Mouse (Mus musculus): ENCODE results near the gene Xirp1. TPM values are rescaled to one million over a fixed set of nuclear protein-coding genes. Genes with fewer than 3 reads are reported as not detected.

The Xirp1 gene
- polyA plus RNA-seq, 1 experiment from 2014 or later: 0.21 TPM

DNA sequence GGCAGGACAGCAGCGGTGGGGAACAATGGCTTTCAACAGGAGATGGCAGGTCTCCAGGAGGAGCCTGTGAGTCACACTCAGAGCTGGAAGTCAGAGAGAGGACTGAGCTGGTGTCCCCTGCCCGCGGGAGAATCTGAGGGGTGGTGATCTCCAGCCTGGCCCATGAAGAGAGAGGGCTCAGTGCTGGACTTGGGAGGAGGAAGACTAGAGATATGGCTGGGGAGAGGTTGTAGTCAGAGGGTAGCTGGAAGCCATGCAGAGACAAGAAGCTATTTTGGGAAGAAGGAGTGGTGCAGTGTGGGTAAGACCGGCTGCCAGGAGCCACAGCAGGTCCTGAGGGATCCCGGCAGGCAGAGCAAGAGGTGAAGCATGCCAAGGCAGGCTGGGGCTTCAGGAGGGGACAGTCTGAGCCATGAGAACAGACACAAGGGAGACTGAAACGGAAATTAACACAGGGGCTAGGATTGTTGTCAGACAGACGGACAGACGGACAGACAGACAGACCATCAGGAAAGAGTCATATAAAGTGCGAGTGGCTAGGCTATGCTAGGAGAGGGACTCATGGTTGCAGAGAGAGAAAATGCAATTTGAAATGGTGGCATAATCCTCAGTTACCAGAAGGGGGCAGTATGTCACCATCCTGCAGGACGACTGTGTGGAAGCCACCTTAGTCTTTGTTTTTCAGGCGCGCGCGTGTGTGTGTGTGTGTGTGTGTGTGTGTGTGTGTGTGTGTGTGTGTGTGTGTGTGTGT is 4.2 kb upstream of the Xirp1 start:
- Histone ChIP-seq H3K27me3 (replicated peaks; ENCODE audit: insufficient read depth, low read length) (no peaks in the 10 kb centered on the region), H3K36me3 (ENCODE audit: insufficient read depth, low read length) (no peaks in the 10 kb centered on the region), H3K27ac (ENCODE audit: low read length) (no peak overlapping the region), H3K4me3 (ENCODE audit: low read depth, low read length) (no peak overlapping the region), H3K4me2 (replicated peaks; ENCODE audit: low read depth, low read length) (no peak overlapping the region), H3K9me3 (ENCODE audit: low read length) (no peaks in the 10 kb centered on the region), H3K4me1 (ENCODE audit: insufficient read depth, low read depth, low read length) (no peaks in the 10 kb centered on the region), H3K9ac (replicated peaks; ENCODE audit: low read depth) (no peak overlapping the region)
- DNase-seq (ENCODE audit: low spot score): peak; percentile 81
- ATAC-seq: peak; percentile 72
- 15% methylated on average over 14 of the region's 14 CpGs for WGBS
- TF ChIP-seq EP300 (IDR thresholded peaks at IDR 0.05) (no peak), CTCF (IDR thresholded peaks at IDR 0.05) (peak; percentile 94)

DNA sequence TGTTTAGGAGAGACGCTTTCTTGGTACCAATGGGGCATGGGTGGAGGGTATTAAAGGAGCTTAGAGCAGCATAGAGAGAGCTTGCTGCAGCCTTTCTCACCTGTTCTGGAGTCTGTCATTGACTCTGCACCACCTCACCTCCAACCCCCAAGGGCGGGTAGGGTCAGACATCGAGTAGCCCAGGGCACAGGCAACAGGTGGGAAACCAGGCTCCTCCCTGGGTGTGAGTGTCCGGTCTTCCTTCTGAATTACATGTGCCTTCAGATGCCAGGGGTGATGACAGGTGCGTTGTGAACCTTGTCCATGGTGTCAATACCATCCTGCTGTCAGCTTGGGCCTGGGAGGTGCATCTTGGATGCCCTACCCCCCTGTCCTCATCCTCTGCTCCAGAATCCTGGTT is 1.2 kb upstream of the Xirp1 start:
- Histone ChIP-seq H3K4me2 (replicated peaks; ENCODE audit: low read depth, low read length) (no peak overlapping the region), H3K4me3 (ENCODE audit: low read depth, low read length) (no peak overlapping the region), H3K36me3 (ENCODE audit: insufficient read depth, low read length) (no peaks in the 10 kb centered on the region), H3K27me3 (replicated peaks; ENCODE audit: insufficient read depth, low read length) (no peaks in the 10 kb centered on the region), H3K9ac (replicated peaks; ENCODE audit: low read depth) (no peak overlapping the region), H3K27ac (ENCODE audit: low read length) (no peak overlapping the region), H3K9me3 (ENCODE audit: low read length) (no peaks in the 10 kb centered on the region), H3K4me1 (ENCODE audit: insufficient read depth, low read depth, low read length) (no peaks in the 10 kb centered on the region)
- WGBS: 77% methylated on average over 5 of the region's 5 CpGs
- DNase-seq (ENCODE audit: low spot score): no peak
- no peak for ATAC-seq
- no peak for TF ChIP-seq EP300 (IDR thresholded peaks at IDR 0.05)
- no peak for TF ChIP-seq CTCF (IDR thresholded peaks at IDR 0.05)

DNA sequence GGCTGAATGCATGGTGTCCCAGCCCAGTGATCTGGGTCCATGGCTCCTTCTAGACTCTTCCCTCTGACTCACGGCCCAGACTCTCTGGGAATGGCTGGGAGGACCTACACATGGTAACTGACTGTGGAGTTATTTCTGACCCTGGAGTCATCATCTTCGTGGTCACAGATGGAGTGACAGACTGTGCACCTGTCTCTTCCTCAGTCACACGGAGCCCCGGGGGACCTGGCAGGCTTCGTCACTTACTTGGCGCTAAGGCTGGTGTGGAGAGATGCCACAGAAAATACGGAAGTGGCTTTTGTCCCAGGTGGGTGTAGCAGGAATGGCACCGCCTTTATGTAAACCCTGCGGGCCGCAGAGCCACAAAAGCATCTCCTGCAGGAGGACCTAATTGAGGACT is 773 bp upstream of the Xirp1 start:
- DNase-seq (ENCODE audit: low spot score): no peak
- H3K27ac ChIP-seq (ENCODE audit: low read length): no peak overlapping the region

GRCm38 (mm10) chr9:120021164-120021563 is 2.2 kb downstream of the Xirp1 start:
- DNase-seq (ENCODE audit: low spot score) (no peak), ATAC-seq (no peak)
- Histone ChIP-seq H3K4me3 (ENCODE audit: low read depth, low read length) (no peak overlapping the region), H3K36me3 (ENCODE audit: insufficient read depth, low read length) (no peaks in the 10 kb centered on the region), H3K4me1 (ENCODE audit: insufficient read depth, low read depth, low read length) (no peaks in the 10 kb centered on the region), H3K27me3 (replicated peaks; ENCODE audit: insufficient read depth, low read length) (no peaks in the 10 kb centered on the region), H3K4me2 (replicated peaks; ENCODE audit: low read depth, low read length) (no peak overlapping the region), H3K9ac (replicated peaks; ENCODE audit: low read depth) (no peak overlapping the region), H3K9me3 (ENCODE audit: low read length) (no peaks in the 10 kb centered on the region), H3K27ac (ENCODE audit: low read length) (no peak overlapping the region)
- 32% methylated on average over 5 of the region's 5 CpGs for WGBS
- no peak for TF ChIP-seq EP300 (IDR thresholded peaks at IDR 0.05)
- no peak for TF ChIP-seq CTCF (IDR thresholded peaks at IDR 0.05)

More for the DNA sequence above, 773 bp upstream of the Xirp1 start:
- no peak overlapping the region for H3K4me2 ChIP-seq (replicated peaks; ENCODE audit: low read depth, low read length)
- H3K36me3 ChIP-seq (ENCODE audit: insufficient read depth, low read length): no peaks in the 10 kb centered on the region
- H3K9me3 ChIP-seq (ENCODE audit: low read length): no peaks in the 10 kb centered on the region
- H3K9ac ChIP-seq (replicated peaks; ENCODE audit: low read depth): no peak overlapping the region
- H3K4me1 ChIP-seq (ENCODE audit: insufficient read depth, low read depth, low read length): no peaks in the 10 kb centered on the region
- TF ChIP-seq CTCF (IDR thresholded peaks at IDR 0.05) (no peak), EP300 (IDR thresholded peaks at IDR 0.05) (no peak)
- ATAC-seq: no peak
- no peaks in the 10 kb centered on the region for H3K27me3 ChIP-seq (replicated peaks; ENCODE audit: insufficient read depth, low read length)
- H3K4me3 ChIP-seq (ENCODE audit: low read depth, low read length): no peak overlapping the region
- WGBS: 66% methylated on average over 10 of the region's 10 CpGs

DNA sequence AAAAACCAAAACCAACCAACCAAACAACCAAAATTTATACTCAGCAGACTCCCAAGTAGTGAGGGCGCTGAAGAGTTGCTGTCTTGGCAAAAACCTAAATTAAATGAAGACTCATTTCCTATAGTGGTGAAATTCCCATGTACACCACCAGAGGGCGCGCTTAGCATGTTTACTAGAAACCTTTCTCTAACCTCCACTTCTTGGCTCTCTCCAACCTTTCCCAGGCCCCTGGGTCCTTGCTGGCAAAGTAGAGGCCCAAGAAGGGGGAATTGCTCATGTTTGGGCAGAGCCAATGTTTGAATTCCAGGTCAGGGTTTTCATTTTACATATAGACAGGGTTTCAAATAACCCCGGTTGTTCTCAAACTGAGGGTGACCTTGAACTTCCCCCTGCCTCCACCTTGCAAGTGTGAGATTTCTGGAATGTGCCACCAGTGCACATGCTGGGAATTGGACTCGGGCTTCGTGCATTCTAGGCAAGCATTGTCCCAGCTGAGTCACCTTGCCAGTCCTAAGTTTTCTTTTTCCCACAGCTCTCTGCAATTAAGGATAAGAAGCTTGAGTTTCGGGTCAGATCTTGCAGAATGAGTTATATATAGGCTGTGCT is 3.0 kb downstream of the Xirp1 start:
- peak; percentile 82 for DNase-seq (ENCODE audit: low spot score)
- 0 out of 2 replicates have a peak, but pooled peaks have one; percentile 5 for ATAC-seq
- H3K4me3 ChIP-seq (ENCODE audit: low read depth, low read length): no peak overlapping the region
- H3K36me3 ChIP-seq (ENCODE audit: insufficient read depth, low read length): no peaks in the 10 kb centered on the region
- TF ChIP-seq EP300 (IDR thresholded peaks at IDR 0.05): no peak
- TF ChIP-seq CTCF (IDR thresholded peaks at IDR 0.05): peak; percentile 84
- 30% methylated on average over 7 of the region's 7 CpGs for WGBS
- no peaks in the 10 kb centered on the region for H3K9me3 ChIP-seq (ENCODE audit: low read length)
- no peak overlapping the region for H3K9ac ChIP-seq (replicated peaks; ENCODE audit: low read depth)
- H3K27me3 ChIP-seq (replicated peaks; ENCODE audit: insufficient read depth, low read length): no peaks in the 10 kb centered on the region
- H3K4me1 ChIP-seq (ENCODE audit: insufficient read depth, low read depth, low read length): no peaks in the 10 kb centered on the region
- no peak overlapping the region for H3K4me2 ChIP-seq (replicated peaks; ENCODE audit: low read depth, low read length)
- no peak overlapping the region for H3K27ac ChIP-seq (ENCODE audit: low read length)

GRCm38 (mm10) chr9:120016956-120017355 is 6.4 kb downstream of the Xirp1 start:
- Histone ChIP-seq H3K27ac (ENCODE audit: low read length) (no peak overlapping the region), H3K36me3 (ENCODE audit: insufficient read depth, low read length) (no peaks in the 10 kb centered on the region), H3K9me3 (ENCODE audit: low read length) (no peaks in the 10 kb centered on the region), H3K4me1 (ENCODE audit: insufficient read depth, low read depth, low read length) (no peaks in the 10 kb centered on the region), H3K27me3 (replicated peaks; ENCODE audit: insufficient read depth, low read length) (no peaks in the 10 kb centered on the region), H3K9ac (replicated peaks; ENCODE audit: low read depth) (no peak overlapping the region), H3K4me2 (replicated peaks; ENCODE audit: low read depth, low read length) (no peak overlapping the region), H3K4me3 (ENCODE audit: low read depth, low read length) (no peak overlapping the region)
- TF ChIP-seq EP300 (IDR thresholded peaks at IDR 0.05): no peak
- no peak for TF ChIP-seq CTCF (IDR thresholded peaks at IDR 0.05)
- peak; percentile 51 for ATAC-seq
- peak; percentile 62 for DNase-seq (ENCODE audit: low spot score)
- 60% methylated on average over 10 of the region's 10 CpGs for WGBS
